Mouse (Mus musculus): ENCODE data around the gene Mthfr.

- no peak for TF ChIP-seq CTCF (IDR thresholded peaks at IDR 0.05; ENCODE audit: low read depth, low read length)
- no peak for TF ChIP-seq POLR2A (IDR thresholded peaks at IDR 0.05; ENCODE audit: extremely low read depth, insufficient read depth, low read length)
These were observed 4.9 kb upstream of the Mthfr start for GRCm38 (mm10) chr4:148033858-148034410.
